Mouse (Mus musculus) retina, adult 2 months (tissue): ENCODE results near the gene Hgf.

Experiments
- DNase-seq: peaks from one replicate; pipeline ENCODE4 v3.0.0-alpha.2; 2012; ENCODE audit warnings: low read depth, low spot score

The Hgf gene

DNA sequence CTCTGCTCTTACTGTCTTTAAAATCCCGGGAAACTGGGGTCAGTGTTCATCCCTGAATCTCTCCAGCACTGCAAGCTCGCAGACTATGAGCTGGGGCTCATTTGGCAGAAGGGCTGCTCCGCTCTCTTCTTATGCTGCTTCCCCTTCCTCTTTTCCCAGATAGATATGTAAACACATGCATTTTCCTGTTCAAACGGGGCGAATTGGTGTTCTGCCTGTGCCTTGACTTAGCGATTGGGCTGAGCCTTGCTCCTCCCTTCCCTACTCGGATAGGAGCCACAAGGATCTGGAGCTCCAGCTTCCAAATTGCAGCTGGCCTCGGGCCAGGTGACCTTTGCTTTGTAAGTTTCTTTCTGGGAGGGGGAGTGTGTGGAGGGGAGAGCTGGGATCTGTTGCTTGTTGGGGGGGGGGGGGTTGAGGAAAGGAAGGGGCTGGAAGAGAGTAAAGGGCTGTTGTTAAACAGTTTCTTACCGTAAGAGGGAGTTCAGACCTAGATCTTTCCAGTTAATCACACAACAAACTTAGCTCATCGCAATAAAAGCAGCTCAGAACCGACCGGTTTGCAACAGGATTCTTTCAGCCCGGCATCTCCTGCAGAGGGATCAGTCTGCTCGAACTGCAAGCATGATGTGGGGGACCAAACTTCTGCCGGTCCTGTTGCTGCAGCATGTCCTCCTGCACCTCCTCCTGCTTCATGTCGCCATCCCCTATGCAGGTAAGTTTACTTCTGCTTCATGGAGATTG is at the start of gene Hgf:
Hgf (plus strand) TSS at position 192 of the 744 bp plus-strand sequence.
- no peak for DNase-seq

GRCm38 (mm10) chr5:16506702-16507350 is 46.5 kb upstream of the Hgf start:
- no peak for DNase-seq

DNA sequence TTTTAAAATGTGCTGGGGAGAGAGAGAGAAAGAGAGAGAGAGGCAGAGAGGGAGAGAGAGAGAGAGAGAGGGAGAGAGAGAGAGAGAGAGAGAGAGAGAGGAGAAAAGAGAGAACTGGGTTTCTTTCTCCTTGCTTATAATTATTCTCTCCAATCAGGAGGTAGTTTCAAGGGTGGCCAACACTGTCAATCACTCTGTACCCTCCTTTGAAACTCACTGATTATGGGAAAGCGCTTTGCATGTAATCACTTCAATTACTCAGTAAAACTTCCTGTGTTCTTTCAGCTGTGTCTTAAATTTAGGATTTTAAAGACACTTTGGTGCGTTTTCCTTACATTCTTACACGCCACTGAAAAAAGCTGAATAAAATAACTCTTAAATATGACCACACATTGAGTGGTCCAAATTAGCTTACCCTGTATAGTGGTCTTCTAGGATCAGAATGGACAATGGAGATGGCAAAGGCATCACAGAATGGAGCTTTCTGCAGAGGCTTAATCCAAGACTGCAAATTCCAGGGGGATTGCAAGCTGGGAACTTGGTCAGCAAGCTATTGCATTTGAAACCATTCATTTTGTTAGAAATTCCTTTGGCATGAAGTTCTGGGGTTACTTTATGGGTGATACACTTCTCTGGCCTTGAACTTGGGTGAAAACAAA is 21.5 kb upstream of the Hgf start:
- DNase-seq = no peak

DNA sequence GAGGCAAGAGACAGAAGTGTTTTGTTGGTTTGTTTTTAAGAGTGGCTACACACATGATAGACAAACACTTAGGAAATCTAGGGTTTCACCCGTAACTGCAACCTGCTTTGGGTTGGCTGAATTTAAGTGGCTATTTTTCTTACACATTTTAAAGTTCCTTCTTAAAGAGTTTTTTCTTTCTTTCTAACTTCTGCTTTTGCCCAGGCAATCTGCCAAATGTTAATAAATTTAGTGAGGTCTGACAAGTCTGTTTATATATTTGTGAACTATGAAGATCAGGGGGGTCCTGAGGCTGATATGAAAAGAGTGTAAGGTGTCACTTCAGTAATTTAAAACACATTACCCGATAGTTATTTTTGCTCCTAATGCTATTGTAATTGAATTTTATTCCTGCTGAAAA is 15.2 kb upstream of the Hgf start:
- DNase-seq = no peak

DNA sequence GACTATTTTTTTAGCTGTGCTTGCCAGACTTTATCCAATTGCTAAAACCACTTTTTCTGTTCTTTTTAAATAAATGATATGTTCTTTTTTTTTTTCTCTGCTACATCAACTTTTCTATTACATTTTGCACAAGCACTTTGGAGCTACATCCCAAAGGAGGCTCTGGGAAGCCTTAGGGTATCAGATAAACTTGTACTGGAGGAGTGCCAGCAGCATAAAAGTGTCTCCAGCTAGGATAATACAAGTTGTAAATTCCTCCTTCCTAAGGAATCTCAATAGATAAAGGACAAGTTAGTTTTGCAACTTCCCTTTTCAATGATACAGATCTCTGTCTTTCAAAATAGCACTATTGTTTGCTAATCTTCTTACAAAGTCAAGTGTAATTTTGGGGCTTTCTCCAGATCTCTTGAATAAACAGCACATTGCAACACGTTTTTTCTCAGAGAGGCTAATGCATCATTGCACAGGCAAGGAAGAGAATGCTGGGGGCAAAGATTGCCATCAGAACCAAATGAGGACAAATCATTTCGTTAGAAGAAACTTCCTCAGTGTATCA is 11.7 kb upstream of the Hgf start:
- DNase-seq = no peak

- no peak for DNase-seq
Measured at GRCm38 (mm10) chr5:16547490-16547889, 5.8 kb upstream of the Hgf start.

- DNase-seq = no peak
Measured at GRCm38 (mm10) chr5:16552647-16553046, 648 bp upstream of the Hgf start.

DNA sequence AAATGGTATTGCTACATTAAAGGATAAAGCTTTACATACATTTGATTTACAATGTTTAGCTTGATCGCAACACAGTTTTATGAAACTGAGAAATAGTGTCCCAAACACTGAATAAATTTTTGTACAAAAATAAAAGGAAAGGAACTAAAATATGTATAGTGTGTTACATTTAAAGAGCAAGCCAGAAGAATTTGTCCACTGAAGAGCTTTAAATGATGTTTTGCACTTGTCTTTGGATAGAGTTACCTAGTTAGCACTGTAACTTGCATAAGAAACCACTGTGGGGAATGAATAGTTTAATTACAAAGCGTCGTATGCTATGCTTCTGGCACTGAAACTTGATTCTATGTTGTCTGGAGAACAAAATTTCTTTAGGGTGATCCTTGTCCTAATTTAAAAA is 7.0 kb downstream of the Hgf start:
- no peak for DNase-seq

DNA sequence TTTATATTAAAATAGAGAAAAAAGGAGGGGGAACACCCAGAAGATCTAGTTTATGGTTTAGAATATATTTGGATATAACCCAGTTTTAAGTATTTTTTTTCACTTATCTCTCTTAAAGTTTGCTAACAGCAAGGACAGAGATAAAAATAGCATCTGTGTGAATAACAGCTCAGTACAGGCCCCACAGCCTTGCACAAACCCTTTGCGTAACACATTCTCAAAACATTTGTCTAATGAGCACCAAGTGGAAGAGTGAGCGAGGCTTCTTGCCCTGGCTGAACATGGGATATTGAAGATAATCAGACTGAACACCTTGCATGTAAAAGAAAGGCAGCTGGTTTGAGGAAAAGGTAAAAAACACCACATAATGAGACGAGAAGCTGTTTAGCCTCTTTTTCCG is 15.7 kb downstream of the Hgf start:
- no peak for DNase-seq

GRCm38 (mm10) chr5:16577882-16578742 is 24.8 kb downstream of the Hgf start:
- DNase-seq = no peak

GRCm38 (mm10) chr5:16595699-16596098 is 42.4 kb downstream of the Hgf start:
- DNase-seq = no peak

- no peak for DNase-seq
Measured at GRCm38 (mm10) chr5:16597996-16598395, 44.7 kb downstream of the Hgf start.

DNA sequence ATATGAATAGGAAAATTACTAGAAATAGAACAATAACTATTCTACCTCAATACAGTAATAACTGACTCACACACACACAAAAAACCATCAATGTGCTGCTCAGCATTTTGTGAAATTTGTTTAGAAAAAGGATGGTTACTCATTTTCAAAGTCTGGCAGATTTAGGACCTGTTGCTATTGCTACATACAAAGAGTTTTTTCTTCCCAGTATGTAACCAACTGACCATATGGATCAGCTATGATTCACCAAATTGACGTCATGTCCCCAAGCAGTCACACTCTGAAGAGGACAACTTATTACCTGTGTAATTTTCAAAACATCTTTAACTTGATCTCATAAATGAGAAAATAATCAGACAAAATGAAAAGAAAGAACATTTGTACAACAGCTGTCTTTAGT is 48.2 kb downstream of the Hgf start:
- DNase-seq = no peak

DNA sequence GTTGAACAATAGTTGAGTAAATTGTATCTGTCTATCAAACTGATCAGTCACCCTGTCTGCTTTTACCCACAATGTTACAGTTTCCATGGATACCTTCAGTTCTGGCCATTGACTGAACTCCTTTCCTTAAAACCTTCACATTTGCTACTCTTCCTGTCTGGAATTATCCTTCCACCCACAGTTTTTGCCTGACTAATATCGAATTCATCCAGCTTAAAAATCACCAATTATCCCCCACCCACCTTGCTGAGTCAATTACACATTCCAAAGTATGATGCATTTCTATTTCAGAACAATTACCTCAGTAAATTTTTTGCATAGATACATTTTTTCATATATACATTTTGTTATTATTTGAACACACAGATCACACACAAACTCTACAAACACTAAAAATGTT is 79.7 kb downstream of the Hgf start:
- DNase-seq = no peak

DNA sequence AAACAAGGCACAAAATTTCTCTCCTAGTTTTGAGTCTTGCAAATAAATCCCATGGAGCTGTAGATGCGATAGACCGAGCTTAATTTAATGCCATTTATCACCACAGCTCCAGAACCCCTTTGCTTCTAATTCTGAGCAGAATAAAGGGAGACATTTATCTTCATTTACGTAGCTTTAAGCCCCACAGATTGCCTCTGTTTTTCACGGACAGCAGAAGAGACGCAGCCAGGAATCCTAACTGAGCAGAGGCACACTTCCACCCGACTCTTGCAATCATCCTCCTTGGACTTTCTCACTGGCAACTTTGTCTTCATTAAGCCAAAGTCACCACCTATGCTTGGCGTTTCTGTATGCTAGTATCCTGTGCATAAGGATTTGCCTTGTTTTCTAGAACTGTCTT is 93.1 kb downstream of the Hgf start:
- no peak for DNase-seq

- DNase-seq = no peak
Measured at GRCm38 (mm10) chr5:16647701-16648100, 94.4 kb downstream of the Hgf start.

GRCm38 (mm10) chr5:16650240-16650639 is 96.9 kb downstream of the Hgf start:
- no peak for DNase-seq

DNA sequence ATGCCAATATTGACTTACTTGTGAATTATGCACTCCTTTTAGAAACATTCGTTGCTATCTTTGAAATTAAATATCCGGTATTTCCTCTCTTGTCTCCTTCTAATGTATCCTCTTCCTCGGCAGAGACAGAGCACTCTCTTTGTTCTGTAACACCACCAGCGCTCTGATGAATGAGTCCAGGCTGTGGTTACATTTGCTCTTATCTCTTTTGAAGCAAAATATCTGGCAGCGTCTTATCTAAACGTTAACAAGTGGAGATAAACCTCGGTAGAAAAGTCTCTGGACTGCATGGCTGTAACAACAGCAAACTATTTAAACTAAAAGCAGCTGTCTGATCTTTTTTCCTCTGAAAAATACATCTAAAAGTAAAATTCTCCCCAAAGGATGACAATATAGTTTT is 100.7 kb downstream of the Hgf start:
- DNase-seq = no peak
